Mouse (Mus musculus): ENCODE measurements around the gene Chrna4. TPM values are rescaled to one million over a fixed set of nuclear protein-coding genes. Genes with fewer than 3 reads are reported as not detected.
A peak's percentile ranks its signal among the peaks of the same experiment; 100 is the strongest.

Chrna4 gene
- total RNA-seq (2021), result 10 to 100 TPM; 17.9 to 29.9 TPM
- long read RNA-seq, experiment 1, full-length matches to known transcripts, result 7 of 18 reads
- long read RNA-seq, experiment 1, partial matches to known transcripts, result 4 of 18 reads
- long read RNA-seq, experiment 1, other reads (novel, unspliced or antisense), result 7 of 18 reads
- long read RNA-seq, experiment 2, full-length matches to known transcripts, result 6 of 8 reads
- long read RNA-seq, experiment 2, partial matches to known transcripts, result 0 of 8 reads
- long read RNA-seq, experiment 2, other reads (novel, unspliced or antisense), result 2 of 8 reads

DNA sequence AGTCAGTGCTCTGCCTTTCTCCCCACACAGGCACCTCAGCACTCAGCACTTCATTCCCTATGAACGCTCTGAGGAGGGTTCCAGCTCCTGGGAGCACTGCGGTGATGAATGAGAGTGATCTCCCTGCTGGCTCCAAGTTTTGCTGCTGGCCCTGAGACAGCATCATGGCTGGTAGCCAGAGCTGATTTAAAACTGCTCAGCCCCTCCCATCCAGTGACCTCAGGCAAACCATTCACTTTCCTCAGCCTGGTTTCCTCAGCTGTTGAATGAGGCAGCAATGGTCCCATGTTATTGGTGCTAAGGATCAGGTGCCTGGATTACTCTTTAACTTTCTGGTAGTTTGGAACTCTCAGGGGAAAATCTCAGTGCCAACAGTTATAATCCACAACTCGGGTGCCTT, at the start of gene Chrna4:
TSS of gene Chrna4 (minus strand) at position 110 of the 400 bp plus-strand sequence.
- DNase-seq (ENCODE audit: low spot score in 2 of 2), result no peak

DNA sequence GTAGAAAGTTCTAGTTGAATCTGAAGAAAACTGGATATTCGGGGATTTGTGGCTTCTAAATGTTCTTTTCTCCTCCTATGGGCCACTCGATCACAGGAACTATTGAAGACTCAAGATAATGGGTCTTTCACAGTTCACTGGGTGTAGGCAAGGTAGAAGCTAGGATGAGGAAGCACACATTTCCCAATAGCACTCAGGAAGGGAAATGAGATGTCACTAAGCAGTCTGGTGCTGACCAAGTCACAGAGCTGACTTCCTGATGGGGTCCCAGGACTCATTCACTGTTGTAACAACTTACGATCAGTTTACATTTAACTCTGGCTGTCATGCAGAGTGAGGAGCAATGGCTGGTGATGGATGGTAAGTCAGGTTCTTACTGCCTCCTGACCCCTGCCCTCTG, 46.8 kb upstream of the Chrna4 start:
- no peak for DNase-seq (ENCODE audit: low spot score in 2 of 2)

DNA sequence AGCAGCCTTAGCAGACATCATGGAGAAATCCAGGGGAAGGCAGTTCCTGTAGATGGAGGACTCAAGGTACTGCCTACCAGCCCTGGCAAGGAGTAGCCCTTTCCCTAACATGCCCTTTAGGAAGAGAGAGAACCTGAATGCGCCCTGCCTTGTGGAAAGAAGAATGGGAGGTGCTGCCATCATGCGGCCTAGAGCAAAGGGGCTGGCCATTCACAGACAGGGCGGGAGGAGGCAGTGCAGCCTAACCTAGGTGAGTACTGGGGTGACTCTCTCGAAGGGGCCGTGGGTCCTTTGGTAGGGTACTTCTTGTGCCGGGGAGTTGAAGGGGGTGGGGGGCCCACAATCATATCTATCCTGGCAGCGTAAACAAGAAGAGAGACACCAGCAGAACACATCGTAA, 41.7 kb upstream of the Chrna4 start:
- DNase-seq (ENCODE audit: low spot score in 2 of 2), result no peak

DNA sequence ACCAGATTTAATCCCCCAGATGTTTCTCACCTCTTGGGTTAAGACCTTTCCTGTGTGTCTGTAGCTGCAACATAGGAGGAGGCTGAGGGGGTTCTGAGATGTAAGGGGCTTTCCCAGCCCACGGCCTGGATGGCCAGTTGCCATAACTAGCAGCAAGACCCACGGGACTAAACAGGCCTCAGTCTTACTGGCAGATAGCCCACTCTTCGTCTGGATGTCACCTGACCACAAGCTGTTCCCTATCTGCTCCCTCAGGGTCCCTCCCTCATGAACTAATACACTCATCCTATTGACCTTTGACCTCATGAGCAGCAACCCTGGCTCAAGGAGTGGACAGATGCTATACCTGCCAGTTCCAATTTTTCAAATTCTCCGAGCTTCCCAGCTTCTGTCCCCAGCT, 40.6 kb upstream of the Chrna4 start:
- no peak for DNase-seq (ENCODE audit: low spot score in 2 of 2)

DNA sequence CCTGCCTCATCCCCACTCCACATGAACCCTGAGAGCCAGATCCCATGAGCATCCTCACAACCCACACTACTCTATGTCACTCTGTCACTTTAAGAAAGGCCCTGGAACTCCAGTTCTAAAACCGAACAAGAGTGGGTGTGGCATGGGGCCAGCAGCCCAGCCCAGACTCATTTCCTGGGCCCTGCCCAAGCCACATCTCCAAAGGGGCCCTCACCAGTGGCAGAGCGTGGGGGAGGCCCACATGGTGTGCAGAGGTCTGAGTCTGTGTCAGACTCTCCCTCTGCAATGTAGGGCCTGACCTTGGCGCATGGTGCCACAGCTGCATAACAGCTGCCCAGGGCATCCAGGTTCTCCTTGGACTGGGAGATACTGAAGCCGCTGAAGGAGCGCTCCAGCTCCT, 37.5 kb upstream of the Chrna4 start:
- no peak for DNase-seq (ENCODE audit: low spot score in 2 of 2)

DNA sequence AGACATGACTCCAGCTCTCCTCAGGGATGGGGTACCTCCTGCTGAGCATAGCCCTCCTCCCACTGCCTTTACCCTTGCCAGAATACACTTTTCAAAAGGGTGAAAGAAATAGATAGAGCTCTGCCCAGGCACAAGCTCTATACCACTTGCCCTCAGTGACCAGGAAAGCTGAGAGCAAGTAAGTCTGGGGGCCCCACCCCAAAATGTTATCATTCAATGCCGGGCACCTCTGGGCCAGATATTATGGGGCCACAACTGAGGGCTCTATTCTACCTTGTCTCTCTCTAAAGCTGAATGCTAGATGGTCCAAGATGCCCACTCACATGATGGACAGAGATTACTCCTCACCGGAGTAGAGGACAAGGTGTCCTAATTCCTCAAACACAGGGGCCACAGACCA, 36.2 kb upstream of the Chrna4 start:
- no peak for DNase-seq (ENCODE audit: low spot score in 2 of 2)

DNA sequence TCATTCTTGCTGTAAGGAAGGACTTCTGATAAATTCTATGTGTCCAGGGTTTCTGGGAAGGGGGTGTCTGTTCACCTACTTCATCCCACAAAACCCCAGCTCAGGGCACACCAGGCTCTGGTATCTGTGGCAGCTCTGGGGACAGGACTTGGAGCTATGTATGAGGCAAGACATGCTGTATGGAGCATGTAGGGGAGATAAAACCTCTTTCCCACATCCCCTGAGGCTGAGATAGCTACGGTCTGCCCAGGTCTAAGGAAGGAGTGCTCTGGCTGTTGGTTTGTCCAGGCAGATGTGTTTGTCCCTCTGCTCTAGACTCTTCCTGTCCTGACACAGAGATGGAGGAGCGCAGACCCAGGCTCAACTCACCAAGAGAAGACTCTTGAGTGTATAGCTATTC, 35.6 kb upstream of the Chrna4 start:
- DNase-seq (ENCODE audit: low spot score in 2 of 2), result no peak

DNA sequence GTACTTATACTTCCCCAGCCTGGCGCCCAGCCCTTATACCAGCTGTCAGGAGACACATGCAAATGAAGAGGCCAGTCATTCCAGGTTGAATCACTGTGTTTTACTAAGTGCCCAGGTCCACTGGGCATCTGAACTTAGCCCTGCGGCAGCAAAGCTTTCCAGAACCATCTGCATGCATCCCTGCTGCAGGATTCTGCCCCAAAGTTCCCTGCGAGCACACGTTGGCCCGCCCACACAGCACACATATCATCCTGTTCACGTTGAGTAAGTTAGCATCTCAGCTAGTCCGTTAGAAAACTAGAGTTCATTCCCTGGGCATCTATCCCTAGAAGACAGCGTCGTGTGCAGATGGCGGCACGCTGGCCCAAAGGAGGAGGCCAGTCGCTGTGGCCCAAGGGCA, 32.2 kb upstream of the Chrna4 start:
- no peak for DNase-seq (ENCODE audit: low spot score in 2 of 2)

DNA sequence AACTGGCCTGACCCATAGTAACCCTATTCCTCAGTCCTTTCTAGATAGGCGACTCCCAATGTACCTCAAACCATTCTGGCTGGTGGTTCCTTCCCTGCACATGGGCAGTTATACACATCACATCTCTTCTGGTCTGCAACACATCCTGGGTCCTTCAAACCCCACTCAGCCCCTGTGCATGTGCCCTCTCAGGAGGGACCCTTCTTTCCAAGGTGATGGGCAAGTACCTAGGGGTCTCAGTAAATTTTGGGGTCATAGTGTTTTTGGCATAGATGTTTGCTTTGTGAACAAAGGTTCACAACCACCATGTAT, 29.0 kb upstream of the Chrna4 start:
- DNase-seq (ENCODE audit: low spot score in 2 of 2), result no peak

DNA sequence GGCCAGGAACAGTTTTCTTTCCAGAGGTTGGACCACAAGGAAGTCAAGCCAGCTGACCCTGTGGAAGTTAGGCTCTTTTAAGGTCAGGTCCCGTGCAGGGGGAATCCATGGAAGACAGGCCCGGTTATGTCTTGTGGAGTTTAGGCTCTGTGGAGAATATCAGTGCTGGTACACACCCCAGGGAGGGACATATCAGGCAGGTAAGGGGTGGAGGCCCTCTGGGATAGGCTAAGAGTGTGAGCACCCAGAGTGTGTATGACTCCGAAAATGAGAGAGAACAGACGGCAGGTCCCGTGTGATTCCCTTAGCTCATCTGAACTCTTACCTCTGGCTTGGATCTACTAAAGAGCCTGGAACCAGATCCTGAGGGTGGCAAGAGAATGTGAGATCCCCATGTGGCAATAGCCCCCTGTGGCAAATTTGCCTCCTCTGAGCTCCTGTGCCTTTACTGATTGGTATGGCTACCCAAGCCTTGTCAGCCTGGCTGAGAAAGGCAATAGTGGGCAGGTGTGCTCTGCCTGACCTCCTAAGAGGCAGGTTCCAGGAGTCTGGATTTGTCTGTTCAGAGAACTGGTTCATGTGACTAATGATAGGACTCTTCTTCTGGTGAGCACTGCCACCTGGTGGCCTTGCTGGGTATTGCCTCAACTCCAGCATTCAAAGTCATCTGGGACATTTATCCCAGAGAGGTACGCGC, 28.5 kb upstream of the Chrna4 start:
- peak; percentile 88 to 92 for DNase-seq (ENCODE audit: low spot score in 2 of 2)

DNA sequence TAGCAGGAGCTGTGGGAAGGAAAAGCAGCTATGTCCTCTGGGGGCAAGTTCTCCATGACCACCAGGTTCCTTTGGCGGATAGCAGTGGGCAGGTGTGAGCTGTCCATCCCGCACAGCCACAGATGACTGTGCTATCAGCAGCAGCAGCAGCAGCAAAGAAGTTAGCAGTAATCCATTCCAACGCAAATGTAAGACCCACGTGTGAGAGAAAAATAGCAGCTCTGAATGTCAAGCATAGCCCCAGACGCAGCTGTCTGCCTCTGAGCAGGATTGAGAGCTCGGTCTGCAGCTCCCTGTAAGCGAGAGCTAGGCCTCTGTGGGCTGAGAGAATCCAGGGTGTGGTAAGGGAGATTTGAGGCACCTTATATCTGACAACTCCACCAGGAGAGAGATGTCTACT, 26.8 kb upstream of the Chrna4 start:
- peak; percentile 41 to 53 for DNase-seq (ENCODE audit: low spot score in 2 of 2)

DNA sequence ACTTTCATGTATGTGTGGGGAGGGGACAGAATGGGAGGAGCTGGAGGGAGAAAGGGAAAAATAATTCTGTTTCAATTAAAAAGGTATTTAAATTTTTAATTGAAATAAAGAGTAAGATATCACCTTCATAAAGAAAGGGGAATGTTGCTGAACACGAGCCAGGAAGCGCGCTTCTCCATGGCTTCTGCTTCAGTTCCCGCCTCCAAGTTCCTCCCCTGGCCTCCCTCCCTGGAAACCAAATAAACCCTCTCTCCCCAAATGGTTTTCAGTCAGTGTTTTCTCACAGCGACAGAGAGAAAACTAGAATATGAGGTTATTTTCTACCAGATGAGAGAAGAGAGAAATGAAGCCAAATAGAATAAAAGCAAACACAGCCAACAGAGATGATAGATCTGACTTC, 25.2 kb upstream of the Chrna4 start:
- DNase-seq (ENCODE audit: low spot score in 2 of 2), result peak in 1 of 2 experiments; percentile 46

DNA sequence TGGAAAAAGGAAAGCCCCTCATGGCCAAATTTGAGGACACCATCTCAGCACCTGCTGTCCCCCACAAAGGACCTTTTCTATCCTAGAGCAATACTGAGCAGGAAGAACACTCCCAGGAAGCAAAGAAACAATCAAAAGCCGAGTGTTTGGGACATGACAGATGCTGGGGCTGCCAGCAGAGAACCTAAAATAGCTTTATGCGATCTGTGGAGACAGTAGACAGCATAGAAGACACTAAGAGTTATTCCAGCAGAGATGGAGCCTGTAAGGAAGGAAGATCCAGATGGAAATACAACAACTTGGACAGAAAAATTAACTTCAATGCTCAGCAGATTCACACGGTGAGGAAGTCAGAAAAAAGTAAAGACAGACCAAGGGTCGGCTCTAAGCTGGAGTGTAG, 22.5 kb upstream of the Chrna4 start:
- no peak for DNase-seq (ENCODE audit: low spot score in 2 of 2)

DNA sequence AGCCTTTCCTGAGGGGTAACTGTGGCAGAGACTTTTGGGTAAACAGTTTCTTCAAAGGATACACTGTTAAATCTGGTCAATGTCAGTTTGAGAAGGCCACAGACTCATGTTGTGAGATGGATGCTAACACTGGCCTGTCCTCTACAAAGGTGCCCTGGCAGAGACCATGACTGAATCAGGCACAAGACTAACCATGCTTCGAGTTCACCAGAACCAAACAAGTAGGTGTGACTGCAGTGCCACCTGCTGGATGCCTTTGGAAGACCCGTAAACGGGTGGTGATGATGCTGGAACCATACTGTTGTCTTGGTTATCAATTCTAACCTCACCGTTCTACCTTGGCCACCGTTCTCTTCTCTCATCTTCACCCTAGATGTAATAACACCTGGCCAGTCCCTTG, 16.8 kb upstream of the Chrna4 start:
- peak; percentile 88 to 90 for DNase-seq (ENCODE audit: low spot score in 2 of 2)

DNA sequence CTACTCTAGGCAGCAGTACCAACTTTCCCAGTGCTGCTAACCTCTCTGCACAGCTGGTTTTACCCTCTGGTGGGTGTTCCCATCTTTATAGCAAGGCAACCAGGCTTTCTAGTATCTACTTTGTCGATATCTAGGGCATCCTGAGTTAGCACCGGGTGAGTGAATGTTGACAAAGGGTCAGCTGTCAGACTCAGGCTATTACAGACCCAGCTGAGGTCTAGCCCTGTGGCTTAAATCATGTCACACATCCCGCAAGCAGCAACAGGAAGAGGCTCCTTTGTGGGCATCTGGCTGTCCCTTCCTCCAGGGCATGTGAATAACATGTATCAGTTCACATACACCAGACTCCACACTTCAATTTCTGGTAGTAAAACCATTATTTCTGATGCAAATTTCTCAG, 14.8 kb upstream of the Chrna4 start:
- DNase-seq (ENCODE audit: low spot score in 2 of 2), result no peak

DNA sequence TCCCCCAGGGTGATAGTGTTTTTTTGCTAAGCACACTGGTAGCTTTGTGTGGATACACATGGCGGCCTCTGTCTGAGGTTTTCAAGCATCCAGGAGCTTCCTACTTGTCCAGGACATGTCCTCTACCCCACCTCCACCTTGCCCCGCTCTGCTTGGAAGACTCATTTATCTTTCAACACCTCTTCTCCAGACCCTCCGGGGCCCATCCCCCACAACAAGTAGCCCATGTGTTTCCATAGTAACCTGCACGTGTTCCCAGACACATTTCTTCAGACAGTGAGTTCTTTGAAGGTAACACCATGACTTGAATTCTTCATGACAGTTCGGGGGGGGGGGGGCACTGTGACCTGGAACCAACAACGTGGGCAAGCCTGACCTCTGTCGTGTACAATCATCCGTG, 14.0 kb upstream of the Chrna4 start:
- DNase-seq (ENCODE audit: low spot score in 2 of 2), result no peak

DNA sequence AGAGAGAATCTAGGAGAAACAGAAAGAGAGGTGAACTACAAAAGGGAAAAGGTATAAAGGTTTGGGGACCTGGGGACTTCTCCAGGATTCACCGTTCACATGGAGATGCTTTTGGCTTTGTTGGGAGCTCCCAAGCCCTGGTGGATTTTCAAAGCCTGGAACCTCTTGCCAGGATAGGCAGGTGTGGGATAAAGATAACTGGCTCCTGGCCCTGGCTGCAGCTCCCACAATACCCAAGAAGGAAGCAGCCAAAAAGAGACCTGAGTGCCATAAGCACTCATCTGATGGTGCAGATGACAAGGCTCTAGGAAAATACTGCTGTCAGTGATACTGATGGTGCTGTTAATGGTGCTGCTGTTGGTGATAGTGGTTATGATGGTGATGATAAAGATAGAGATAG, 8.8 kb upstream of the Chrna4 start:
- DNase-seq (ENCODE audit: low spot score in 2 of 2), result no peak

DNA sequence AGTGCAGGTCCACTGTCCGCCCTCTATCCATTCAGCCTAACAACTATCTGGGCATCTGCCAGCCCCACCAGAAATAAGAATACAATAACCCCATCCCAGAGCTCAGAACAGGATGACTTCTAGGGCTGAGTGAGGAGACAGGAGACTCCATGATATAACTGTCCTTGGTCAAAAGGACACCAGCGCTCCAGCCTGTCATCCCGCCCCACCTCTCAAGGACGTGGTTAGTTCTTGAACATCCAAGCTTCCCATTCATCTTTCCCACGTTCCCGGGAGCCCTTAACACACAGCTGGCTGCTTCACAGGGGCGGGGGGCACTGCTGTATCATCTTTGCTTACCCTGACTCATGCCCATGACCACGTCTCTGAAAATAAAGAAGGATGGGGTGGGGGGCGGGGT, 5.6 kb upstream of the Chrna4 start:
- DNase-seq (ENCODE audit: low spot score in 2 of 2), result no peak

DNA sequence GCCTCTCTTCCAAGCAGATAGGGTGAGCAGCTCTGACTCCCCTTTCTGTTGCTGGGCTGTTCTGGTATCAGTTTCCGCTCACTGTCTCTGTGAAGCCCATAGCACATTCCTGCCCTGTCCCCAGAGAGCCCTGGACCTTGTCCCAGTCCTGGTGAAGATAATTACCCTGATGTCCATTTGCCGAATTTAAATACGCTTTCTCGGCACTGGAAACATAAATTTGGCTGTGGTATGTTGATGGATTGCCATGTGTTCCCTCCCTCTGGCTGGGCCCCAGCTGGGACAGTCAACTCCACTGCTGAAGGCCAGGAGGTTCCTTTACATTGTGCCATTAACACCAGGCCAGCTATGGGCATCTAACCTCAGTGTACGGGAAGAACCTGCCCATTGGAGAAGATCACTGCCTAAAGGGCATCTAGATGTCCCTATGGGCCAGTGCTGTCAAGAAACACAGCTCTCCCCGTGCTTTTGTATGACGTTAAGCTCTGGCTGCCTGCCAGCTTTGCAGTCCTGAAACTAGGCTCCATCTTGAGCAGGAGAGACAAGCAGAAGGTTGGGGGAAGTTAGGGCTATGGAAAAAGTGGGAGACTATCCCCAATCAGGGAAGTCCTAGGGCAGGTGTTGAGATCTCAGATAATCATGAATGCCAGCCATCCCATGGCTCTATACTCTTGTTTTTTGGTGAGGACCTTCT, 5.1 kb upstream of the Chrna4 start:
- DNase-seq (ENCODE audit: low spot score in 2 of 2), result no peak

DNA sequence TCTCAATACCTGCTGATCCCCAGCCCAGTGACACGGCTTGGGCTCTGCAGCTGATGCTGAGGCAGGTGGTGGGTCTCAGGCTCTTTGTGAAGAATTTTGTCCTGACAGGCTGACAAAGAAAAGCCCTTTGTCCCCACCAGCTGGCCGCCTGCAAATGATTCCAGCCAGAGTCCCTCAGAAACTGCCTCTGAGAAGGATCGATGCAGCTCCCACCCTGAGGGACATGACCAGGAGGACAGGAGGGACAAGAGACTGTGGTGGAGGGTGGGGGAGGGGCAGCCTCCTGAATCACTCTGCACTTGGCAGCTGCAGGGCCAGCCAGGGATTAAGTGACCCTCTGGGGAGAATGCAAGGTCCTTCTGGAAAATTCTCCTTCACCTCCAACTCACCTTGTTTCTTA, 655 bp upstream of the Chrna4 start:
- no peak for DNase-seq (ENCODE audit: low spot score in 2 of 2)

DNA sequence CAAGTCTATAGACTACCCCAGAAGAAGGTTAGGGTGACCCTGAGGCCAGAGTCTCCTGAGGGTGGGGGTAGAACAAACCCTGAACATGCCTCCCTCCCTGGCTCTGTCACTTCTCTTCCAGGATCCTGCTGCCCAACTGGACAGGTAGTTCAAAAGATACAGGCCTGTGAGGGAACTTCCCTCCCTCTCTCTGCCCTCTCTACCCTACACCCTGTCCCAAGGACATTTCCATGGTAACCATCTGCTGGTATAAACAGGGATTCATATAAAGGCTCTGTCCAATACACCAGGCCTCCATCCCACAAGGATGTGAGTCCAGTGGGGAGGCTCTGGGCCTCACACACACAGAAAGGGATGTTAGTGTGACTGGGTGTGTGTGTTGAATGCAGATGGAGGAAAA, 970 bp downstream of the Chrna4 start:
- DNase-seq (ENCODE audit: low spot score in 2 of 2), result no peak

DNA sequence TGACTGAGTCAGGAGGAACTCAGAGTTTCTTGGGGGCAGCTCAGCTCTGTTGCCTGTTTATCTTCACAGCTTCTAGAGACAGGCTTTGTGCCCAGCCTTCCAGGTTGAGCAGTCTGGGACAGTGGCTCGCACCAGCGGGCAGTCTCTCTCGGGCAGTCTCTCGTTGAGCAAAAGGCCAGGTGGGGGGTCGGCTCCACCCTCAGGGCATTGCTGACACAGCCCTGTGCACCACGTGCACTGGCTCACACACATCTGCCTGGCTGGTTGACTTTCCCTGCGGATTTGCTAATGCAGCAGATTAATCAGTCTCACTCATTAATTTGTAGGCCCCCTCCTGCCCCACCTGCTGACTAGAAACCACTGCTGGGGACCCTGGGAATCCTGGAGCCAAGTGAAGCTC, 1.4 kb downstream of the Chrna4 start:
- DNase-seq (ENCODE audit: low spot score in 2 of 2), result no peak

DNA sequence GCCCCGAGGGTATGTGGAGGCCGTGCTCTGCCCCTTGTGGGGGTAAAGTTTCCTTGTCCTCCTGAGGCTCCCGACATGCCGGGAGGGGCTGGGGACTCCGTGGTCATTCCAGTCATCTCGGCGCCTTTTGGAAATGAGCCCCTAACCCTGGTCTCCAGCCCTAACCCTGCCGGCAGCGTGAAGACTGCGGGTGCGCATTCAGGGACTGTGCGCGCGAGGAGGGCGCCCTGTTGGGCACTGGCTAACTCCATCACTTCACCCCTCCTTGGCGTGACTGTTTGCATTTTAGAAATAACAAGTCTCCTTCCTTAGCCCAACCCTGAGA, 4.0 kb downstream of the Chrna4 start:
- no peak for DNase-seq (ENCODE audit: low spot score in 2 of 2)
